ENCODE assay signal across 8 mouse cellular contexts in genomic region chr1:90743941-90744386, GRCm38 (mm10).
A peak's percentile ranks its signal among the peaks of the same experiment; 100 is the strongest.
DNase-seq lines count a peak whose midpoint lies in the region; ATAC-seq lines count a peak whose summit lies in the region.

No protein-coding gene starts in this region.

- H3K36me3 ChIP-seq in embryonic facial prominence, embryonic 12.5 days = no peaks in the 10 kb centered on the region
- H3K36me3 ChIP-seq in limb, embryonic 11.5 days (ENCODE audit: control insufficient read depth, insufficient read depth, low read length) = no peaks in the 10 kb centered on the region
- H3K36me3 ChIP-seq in neural tube, embryonic 13.5 days = no peaks in the 10 kb centered on the region

- H3K4me1 ChIP-seq in embryonic facial prominence, embryonic 12.5 days = peaks cover 15% of the 10 kb centered on the region
- 0 out of 2 replicates have a peak, but pooled peaks cover 5% of the 10 kb centered on the region for H3K4me1 ChIP-seq in limb, embryonic 11.5 days (ENCODE audit: control insufficient read depth, insufficient read depth, low read length)
- H3K4me1 ChIP-seq in neural tube, embryonic 13.5 days (replicated peaks) = peaks cover 24% of the 10 kb centered on the region

- DNase-seq in adrenal gland, postnatal 10 days = peak; percentile 48
- peak; percentile 67 to 69 for DNase-seq in heart, adult 9 months (ENCODE audit: low spot score in 2 of 2)
- peak; percentile 27 for DNase-seq in kidney, adult 18-20 months
- DNase-seq in limb, embryonic 11.5 days (ENCODE audit: low spot score) = peak; percentile 77
- peak; percentile 42 for DNase-seq in thymus, postnatal 4 days

- H3K9ac ChIP-seq in embryonic facial prominence, embryonic 12.5 days = peak overlapping the region; percentile 24; the same call in 1 of the 2 replicates
- H3K9ac ChIP-seq in limb, embryonic 11.5 days (ENCODE audit: low read length) = peak overlapping the region; percentile 67
- peak overlapping the region; percentile 70 for H3K9ac ChIP-seq in neural tube, embryonic 13.5 days

- ATAC-seq in embryonic facial prominence, embryonic 12.5 days (ENCODE audit: insufficient number of reproducible peaks, insufficient read depth, low FRiP score, low TSS enrichment) = peak; percentile 67; the same call in 1 of the 2 replicates
- ATAC-seq in limb, embryonic 11.5 days (ENCODE audit: insufficient number of reproducible peaks, low FRiP score, low TSS enrichment, low read depth) = peak; percentile 78
- peak; percentile 94 for ATAC-seq in neural tube, embryonic 13.5 days (ENCODE audit: low read depth)
- ATAC-seq in megakaryocyte, adult 5-6 weeks (ENCODE audit: poor library complexity, severe bottlenecking) = no peak

- H3K27ac ChIP-seq in embryonic facial prominence, embryonic 12.5 days = peak overlapping the region; percentile 90
- H3K27ac ChIP-seq in limb, embryonic 11.5 days (replicated peaks; ENCODE audit: low read depth, low read length) = no peak overlapping the region; the same call in 1 of the 2 replicates
- H3K27ac ChIP-seq in neural tube, embryonic 13.5 days (replicated peaks) = peak overlapping the region; percentile 94

- H3K4me3 ChIP-seq in embryonic facial prominence, embryonic 12.5 days = peak overlapping the region; percentile 13; the same call in 1 of the 2 replicates
- peak overlapping the region; percentile 24 for H3K4me3 ChIP-seq in limb, embryonic 11.5 days (ENCODE audit: low read depth, low read length)
- H3K4me3 ChIP-seq in neural tube, embryonic 13.5 days = peak overlapping the region; percentile 34

- 13% methylated on average over 14 of the region's 14 CpGs for WGBS in embryonic facial prominence, embryonic 12.5 days
- WGBS in limb, embryonic 11.5 days = 2% methylated on average over 14 of the region's 14 CpGs
- WGBS in neural tube, embryonic 13.5 days = 3% methylated on average over 14 of the region's 14 CpGs

- peak overlapping the region; percentile 47 for H3K4me2 ChIP-seq in embryonic facial prominence, embryonic 12.5 days (replicated peaks)
- peak overlapping the region; percentile 59 for H3K4me2 ChIP-seq in limb, embryonic 11.5 days (ENCODE audit: low read depth, severe bottlenecking)
- H3K4me2 ChIP-seq in neural tube, embryonic 13.5 days = peak overlapping the region; percentile 53

- H3K9me3 ChIP-seq in embryonic facial prominence, embryonic 12.5 days = no peaks in the 10 kb centered on the region
- H3K9me3 ChIP-seq in limb, embryonic 11.5 days (ENCODE audit: control insufficient read depth, low read length) = no peaks in the 10 kb centered on the region
- H3K9me3 ChIP-seq in neural tube, embryonic 13.5 days = no peaks in the 10 kb centered on the region

- no peaks in the 10 kb centered on the region for H3K27me3 ChIP-seq in embryonic facial prominence, embryonic 12.5 days
- no peaks in the 10 kb centered on the region for H3K27me3 ChIP-seq in limb, embryonic 11.5 days (ENCODE audit: control insufficient read depth, insufficient read depth, low read length)
- H3K27me3 ChIP-seq in neural tube, embryonic 13.5 days = no peaks in the 10 kb centered on the region

Comparison
In these comparisons a context has a peak if more than half of its experiments do, and no peak if none do; other contexts are left out.
1. DNase-seq: peak in every context shown above with its lines; median percentile 77 in limb, embryonic 11.5 days; 68 in heart, adult 9 months; 48 in adrenal gland, postnatal 10 days; 42 in thymus, postnatal 4 days; 27 in kidney, adult 18-20 months.